Mouse (Mus musculus) naive thymus-derived CD4-positive, alpha-beta T cell, adult 5 months (primary cell): ENCODE measurements around the gene Umodl1. TPM values are rescaled to one million over a fixed set of nuclear protein-coding genes. Genes with fewer than 3 reads are reported as not detected.

ENCODE experiments used
- polyA plus RNA-seq: library from polyadenylated mRNA; unstranded; fragments of 100-300 nt; shearing (Covaris generic); gene quantifications from one replicate; pipeline ENCODE4 v1.2.1, GENCODE M21; 2017

Gene Umodl1
- polyA plus RNA-seq, result not detected

DNA sequence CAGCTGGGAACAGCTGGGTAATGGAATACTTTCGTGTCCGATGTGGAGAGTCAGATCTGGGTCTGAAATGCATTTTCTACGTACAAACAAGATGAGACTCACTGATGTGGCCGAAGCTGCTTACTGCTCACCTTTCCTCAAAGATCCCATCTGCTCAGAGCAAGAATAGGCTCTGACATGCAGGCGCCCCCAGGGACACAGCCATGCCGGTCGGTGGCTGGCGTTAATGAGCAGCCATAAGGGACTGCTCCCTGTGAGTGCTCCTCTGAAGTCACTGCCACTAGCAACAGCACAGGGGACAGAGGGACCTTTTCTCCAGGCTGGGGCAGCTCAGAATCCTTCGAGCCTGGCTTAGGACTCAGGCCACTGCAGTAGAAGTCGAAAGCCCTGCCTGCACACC, at the start of gene Umodl1:
Gene Umodl1 (plus strand): TSS at position 301 of the 400 bp plus-strand sequence.

DNA sequence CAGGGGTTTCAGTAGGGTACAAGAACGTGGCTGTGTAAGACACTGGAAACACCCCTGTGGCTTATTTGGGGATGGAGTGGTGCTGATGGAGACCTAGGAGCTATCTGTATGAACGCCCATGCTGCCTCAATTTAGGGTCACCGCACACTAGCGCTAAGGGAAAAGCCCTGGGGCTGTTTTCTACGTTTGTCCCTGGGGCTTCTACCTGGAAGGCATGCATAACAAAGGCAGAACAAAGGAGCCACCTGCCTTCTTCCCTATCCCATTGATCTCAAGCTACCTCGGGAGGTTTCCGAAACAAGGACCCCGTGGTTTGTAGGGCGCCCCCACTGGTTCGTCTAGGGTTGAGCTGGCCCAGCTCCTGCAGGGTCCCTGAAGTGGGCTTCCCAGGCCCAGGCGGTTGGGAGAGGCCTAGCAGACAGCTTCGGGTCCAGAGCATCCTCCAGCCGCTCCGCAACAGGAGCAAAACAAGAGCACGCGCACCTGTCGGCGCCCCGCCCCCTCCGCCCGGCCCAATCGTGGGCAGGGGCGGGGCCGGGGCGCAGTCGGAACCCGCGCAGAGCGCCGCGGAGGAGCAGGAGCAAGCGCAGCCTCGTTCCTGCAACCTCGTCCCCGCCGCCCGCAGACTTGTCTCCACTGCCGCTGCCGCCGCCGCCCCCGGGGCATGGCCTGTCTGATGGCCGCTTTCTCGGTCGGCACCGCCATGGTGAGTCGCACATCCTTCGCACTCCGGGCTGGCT, 102.9 kb downstream of the Umodl1 start, which contains the start of gene Abcg1:
Gene Abcg1 (plus strand): TSS at position 525 of the 740 bp plus-strand sequence.

Other genes starting within 250 kb of the Umodl1 start
- 0.07 TPM for gene Glp1r, start 52.8 kb upstream of the Umodl1 start, polyA plus RNA-seq
- 43.9 TPM for gene Abcg1, start 103.0 kb downstream of the Umodl1 start, polyA plus RNA-seq
- not detected for gene Tff3, start 175.0 kb downstream of the Umodl1 start, polyA plus RNA-seq
- not detected for gene Tff2, start 189.6 kb downstream of the Umodl1 start, polyA plus RNA-seq
- not detected for gene Tff1, start 210.6 kb downstream of the Umodl1 start, polyA plus RNA-seq
- not detected for gene Tmprss3, start 244.3 kb downstream of the Umodl1 start, polyA plus RNA-seq